Mouse (Mus musculus) midbrain, embryonic 12.5 days (tissue): ENCODE data around the gene Adgrl3. TPM values are rescaled to one million over a fixed set of nuclear protein-coding genes. Genes with fewer than 3 reads are reported as not detected.
A peak's percentile ranks its signal among the peaks of the same experiment; 100 is the strongest.

Experiments used
- ATAC-seq: fragments of 200-750 bp; cut with Nextera tagmentation; 2 replicates; pipeline ENCODE4 v1.8.0; 2017; ENCODE audit warnings: low read depth, moderate TSS enrichment, moderate library complexity; ENCODE audit not compliant: low FRiP score
- H3K27ac ChIP-seq: fragments of 300-500 bp; sonication (generic); replicated peaks from 2 replicates; pipeline ENCODE4 v1.5.1; 2016; ENCODE audit warnings: mild to moderate bottlenecking
- H3K27me3 ChIP-seq: fragments of 300-500 bp; sonication (generic); 2 replicates; pipeline ENCODE4 v1.6.1; 2016; ENCODE audit warnings: mild to moderate bottlenecking
- H3K36me3 ChIP-seq: fragments of 300-500 bp; sonication (generic); 2 replicates; pipeline ENCODE4 v1.6.1; 2016
- H3K4me1 ChIP-seq: fragments of 300-500 bp; sonication (generic); 2 replicates; pipeline ENCODE4 v1.6.1; 2016
- H3K4me2 ChIP-seq: fragments of 300-500 bp; sonication (generic); replicated peaks from 2 replicates; pipeline ENCODE4 v1.6.1; 2016; ENCODE audit warnings: mild to moderate bottlenecking, moderate library complexity
- H3K4me3 ChIP-seq: fragments of 300-500 bp; sonication (generic); 2 replicates; pipeline ENCODE4 v1.5.1; 2016; ENCODE audit warnings: mild to moderate bottlenecking
- H3K9ac ChIP-seq: fragments of 300-500 bp; sonication (generic); replicated peaks from 2 replicates; pipeline ENCODE4 v1.6.1; 2016; ENCODE audit warnings: mild to moderate bottlenecking, moderate library complexity
- H3K9me3 ChIP-seq: fragments of 300-500 bp; sonication (generic); 2 replicates; pipeline ENCODE4 v1.6.1; 2016; ENCODE audit warnings: mild to moderate bottlenecking
- WGBS: fragments of 180-500 bp; shearing (Covaris S2); methylation state at CpG from one replicate; pipeline ENCODE4 v1.1.7; 2016; 5-methylcytosine and 5-hydroxymethylcytosine counted together
- polyA plus RNA-seq: library from polyadenylated mRNA; unstranded; fragments of >200 nt; fragmentation: Nextera tagmentation; extraction: Ambion mirVana; gene quantifications from 2 replicates; pipeline ENCODE4 v1.2.1, GENCODE M21; 2016

The Adgrl3 gene
- polyA plus RNA-seq, 1 experiment from 2014 or later, result 40.7 TPM

- Histone ChIP-seq H3K4me2 (no peak overlapping the region), H3K27ac (no peak overlapping the region), H3K36me3 (no peaks in the 10 kb centered on the region), H3K4me1 (no peaks in the 10 kb centered on the region), H3K27me3 (no peaks in the 10 kb centered on the region), H3K9ac (no peak overlapping the region), H3K4me3 (no peak overlapping the region), H3K9me3 (no peaks in the 10 kb centered on the region)
- WGBS, result 91% methylated on average over 4 of the region's 4 CpGs
- ATAC-seq, result no peak
Observed at GRCm38 (mm10) chr5:81046128-81046527, 26.2 kb downstream of the Adgrl3 start.

- WGBS, result 78% methylated on average over 4 of the region's 4 CpGs
- H3K9me3 ChIP-seq, result no peaks in the 10 kb centered on the region
- H3K4me1 ChIP-seq, result no peaks in the 10 kb centered on the region
- H3K27me3 ChIP-seq, result no peaks in the 10 kb centered on the region
- no peak for ATAC-seq
- no peak overlapping the region for H3K4me2 ChIP-seq
- H3K9ac ChIP-seq, result no peak overlapping the region
- no peak overlapping the region for H3K4me3 ChIP-seq
- no peaks in the 10 kb centered on the region for H3K36me3 ChIP-seq
- H3K27ac ChIP-seq, result no peak overlapping the region
Observed at GRCm38 (mm10) chr5:81054628-81055027, 34.7 kb downstream of the Adgrl3 start.

- H3K27ac ChIP-seq, result no peak overlapping the region
- no peaks in the 10 kb centered on the region for H3K27me3 ChIP-seq
- no peak for ATAC-seq
- H3K4me1 ChIP-seq, result peaks cover 4% of the 10 kb centered on the region
- no peaks in the 10 kb centered on the region for H3K9me3 ChIP-seq
- H3K4me2 ChIP-seq, result no peak overlapping the region
- no peaks in the 10 kb centered on the region for H3K36me3 ChIP-seq
- 90% methylated on average over 2 of the region's 2 CpGs for WGBS
- no peak overlapping the region for H3K4me3 ChIP-seq
- H3K9ac ChIP-seq, result no peak overlapping the region
Observed at GRCm38 (mm10) chr5:81055253-81055652, 35.3 kb downstream of the Adgrl3 start.

- Histone ChIP-seq H3K27ac (no peak overlapping the region), H3K36me3 (no peaks in the 10 kb centered on the region), H3K4me1 (peaks cover 16% of the 10 kb centered on the region), H3K9me3 (no peaks in the 10 kb centered on the region), H3K27me3 (no peaks in the 10 kb centered on the region), H3K9ac (no peak overlapping the region), H3K4me2 (no peak overlapping the region), H3K4me3 (no peak overlapping the region)
- ATAC-seq, result no peak
- 96% methylated on average over 2 of the region's 2 CpGs for WGBS
Observed at GRCm38 (mm10) chr5:81058122-81058521, 38.2 kb downstream of the Adgrl3 start.

GRCm38 (mm10) chr5:81060950-81061349 lies 41.0 kb downstream of the Adgrl3 start:
- H3K4me2 ChIP-seq, result 0 out of 2 replicates have a peak overlapping the region, but pooled peaks have one; percentile 0
- H3K9me3 ChIP-seq, result no peaks in the 10 kb centered on the region
- no peak overlapping the region for H3K9ac ChIP-seq
- H3K4me1 ChIP-seq, result peaks cover 16% of the 10 kb centered on the region
- no peak overlapping the region for H3K4me3 ChIP-seq
- H3K27me3 ChIP-seq, result no peaks in the 10 kb centered on the region
- H3K27ac ChIP-seq, result 0 out of 2 replicates have a peak overlapping the region, but pooled peaks have one; percentile 4
- WGBS, result 13% methylated on average over 2 of the region's 2 CpGs
- H3K36me3 ChIP-seq, result no peaks in the 10 kb centered on the region
- ATAC-seq, result peak; percentile 59; the same call in 1 of the 2 replicates

GRCm38 (mm10) chr5:81061386-81061785 lies 41.4 kb downstream of the Adgrl3 start:
- Histone ChIP-seq H3K36me3 (no peaks in the 10 kb centered on the region), H3K27me3 (no peaks in the 10 kb centered on the region), H3K4me3 (no peak overlapping the region), H3K9me3 (no peaks in the 10 kb centered on the region), H3K9ac (no peak overlapping the region), H3K27ac (0 out of 2 replicates have a peak overlapping the region, but pooled peaks have one; percentile 4), H3K4me2 (0 out of 2 replicates have a peak overlapping the region, but pooled peaks have one; percentile 0), H3K4me1 (peaks cover 16% of the 10 kb centered on the region)
- ATAC-seq, result peak; percentile 61; the same call in 1 of the 2 replicates

GRCm38 (mm10) chr5:81064026-81064425 lies 44.1 kb downstream of the Adgrl3 start:
- ATAC-seq, result no peak
- H3K4me2 ChIP-seq, result no peak overlapping the region
- no peaks in the 10 kb centered on the region for H3K36me3 ChIP-seq
- WGBS, result 63% methylated on average over 2 of the region's 2 CpGs
- no peak overlapping the region for H3K27ac ChIP-seq
- peaks cover 16% of the 10 kb centered on the region for H3K4me1 ChIP-seq
- H3K9ac ChIP-seq, result no peak overlapping the region
- H3K9me3 ChIP-seq, result no peaks in the 10 kb centered on the region
- H3K27me3 ChIP-seq, result no peaks in the 10 kb centered on the region
- H3K4me3 ChIP-seq, result no peak overlapping the region

GRCm38 (mm10) chr5:81068173-81068572 lies 48.2 kb downstream of the Adgrl3 start:
- no peaks in the 10 kb centered on the region for H3K27me3 ChIP-seq
- 90% methylated on average over 6 of the region's 6 CpGs for WGBS
- H3K9me3 ChIP-seq, result no peaks in the 10 kb centered on the region
- H3K4me3 ChIP-seq, result no peak overlapping the region
- H3K27ac ChIP-seq, result no peak overlapping the region
- no peak overlapping the region for H3K4me2 ChIP-seq
- no peaks in the 10 kb centered on the region for H3K4me1 ChIP-seq
- no peak overlapping the region for H3K9ac ChIP-seq
- ATAC-seq, result no peak
- H3K36me3 ChIP-seq, result no peaks in the 10 kb centered on the region

GRCm38 (mm10) chr5:81068839-81069238 lies 48.9 kb downstream of the Adgrl3 start:
- Histone ChIP-seq H3K4me2 (no peak overlapping the region), H3K27me3 (no peaks in the 10 kb centered on the region), H3K36me3 (no peaks in the 10 kb centered on the region), H3K4me3 (no peak overlapping the region), H3K27ac (no peak overlapping the region), H3K9me3 (no peaks in the 10 kb centered on the region), H3K9ac (no peak overlapping the region), H3K4me1 (no peaks in the 10 kb centered on the region)
- no peak for ATAC-seq
- 78% methylated on average over 4 of the region's 4 CpGs for WGBS

GRCm38 (mm10) chr5:81072888-81073287 lies 53.0 kb downstream of the Adgrl3 start:
- Histone ChIP-seq H3K27me3 (no peaks in the 10 kb centered on the region), H3K36me3 (no peaks in the 10 kb centered on the region), H3K9ac (no peak overlapping the region), H3K9me3 (no peaks in the 10 kb centered on the region), H3K4me1 (no peaks in the 10 kb centered on the region), H3K4me3 (no peak overlapping the region), H3K27ac (no peak overlapping the region), H3K4me2 (no peak overlapping the region)
- WGBS, result 70% methylated on average over 5 of the region's 5 CpGs
- ATAC-seq, result no peak

- H3K4me2 ChIP-seq, result no peak overlapping the region
- H3K4me3 ChIP-seq, result no peak overlapping the region
- no peak for ATAC-seq
- H3K36me3 ChIP-seq, result no peaks in the 10 kb centered on the region
- H3K27ac ChIP-seq, result no peak overlapping the region
- H3K4me1 ChIP-seq, result no peaks in the 10 kb centered on the region
- 100% methylated on average over 1 of the region's 1 CpGs for WGBS
- no peaks in the 10 kb centered on the region for H3K9me3 ChIP-seq
- no peaks in the 10 kb centered on the region for H3K27me3 ChIP-seq
- no peak overlapping the region for H3K9ac ChIP-seq
Observed at GRCm38 (mm10) chr5:81073875-81074274, 53.9 kb downstream of the Adgrl3 start.

- 74% methylated on average over 5 of the region's 5 CpGs for WGBS
- no peaks in the 10 kb centered on the region for H3K27me3 ChIP-seq
- H3K27ac ChIP-seq, result no peak overlapping the region
- H3K9ac ChIP-seq, result no peak overlapping the region
- no peaks in the 10 kb centered on the region for H3K4me1 ChIP-seq
- no peak overlapping the region for H3K4me3 ChIP-seq
- ATAC-seq, result no peak
- H3K4me2 ChIP-seq, result no peak overlapping the region
- H3K36me3 ChIP-seq, result no peaks in the 10 kb centered on the region
- no peaks in the 10 kb centered on the region for H3K9me3 ChIP-seq
Observed at GRCm38 (mm10) chr5:81076377-81076776, 56.4 kb downstream of the Adgrl3 start.

- no peak for ATAC-seq
- 83% methylated on average over 7 of the region's 7 CpGs for WGBS
- no peak overlapping the region for H3K4me3 ChIP-seq
Observed at GRCm38 (mm10) chr5:81077031-81077430, 57.1 kb downstream of the Adgrl3 start.

More at GRCm38 (mm10) chr5:81077031-81077430, 57.1 kb downstream of the Adgrl3 start:
- no peaks in the 10 kb centered on the region for H3K27me3 ChIP-seq
- H3K9me3 ChIP-seq, result no peaks in the 10 kb centered on the region
- H3K4me2 ChIP-seq, result no peak overlapping the region
- H3K9ac ChIP-seq, result no peak overlapping the region
- H3K27ac ChIP-seq, result no peak overlapping the region
- no peaks in the 10 kb centered on the region for H3K4me1 ChIP-seq
- H3K36me3 ChIP-seq, result no peaks in the 10 kb centered on the region
